Mouse (Mus musculus) testis, adult 10 weeks (tissue): Measurements from ENCODE around the gene Cdh16. TPM values are rescaled to one million over a fixed set of nuclear protein-coding genes. Genes with fewer than 3 reads are reported as not detected.

Experiments
- polyA plus RNA-seq: library from polyadenylated mRNA; stranded (reverse); fragments of 350-450 nt; fragmentation: Illumina TruSeq; extraction: RNeasy Lipid Tissue Mini Kit (QIAGEN cat#74804); gene quantifications from one replicate; pipeline ENCODE4 v1.2.3, GENCODE M21; 2014; ENCODE audit warnings: low read depth, low replicate concordance

Cdh16 gene
- polyA plus RNA-seq = not detected

GRCm38 (mm10) chr8:104624161-104624560, at the start of gene Cdh16:
Gene Cdh16, minus strand, starts transcription at chr8:104624396.

GRCm38 (mm10) chr8:104641426-104642323, 17.5 kb upstream of the Cdh16 start, which contains the start of gene Ciao2b:
Gene Ciao2b, minus strand, starts transcription at chr8:104641965.

GRCm38 (mm10) chr8:104630981-104631663, 6.9 kb upstream of the Cdh16 start, which contains the start of gene Rrad:
Gene Rrad, minus strand, starts transcription at chr8:104631327.

GRCm38 (mm10) chr8:104591133-104591834, 32.9 kb downstream of the Cdh16 start, which contains the start of gene Pdp2:
Gene Pdp2, plus strand, starts transcription at chr8:104591451.

Other genes starting within 250 kb of the Cdh16 start
- gene Cmtm4, start 228.6 kb downstream of the Cdh16 start, polyA plus RNA-seq = 2.7 TPM
- 146 TPM for gene Dync1li2, start 181.3 kb downstream of the Cdh16 start, polyA plus RNA-seq
- 65.7 TPM for gene Terb1, start 114.5 kb downstream of the Cdh16 start, polyA plus RNA-seq
- gene Nae1, start 89.8 kb downstream of the Cdh16 start, polyA plus RNA-seq = 267 TPM
- 0.28 TPM for gene Car7, start 89.7 kb downstream of the Cdh16 start, polyA plus RNA-seq
- gene Pdp2, start 32.9 kb downstream of the Cdh16 start, polyA plus RNA-seq = 1.5 TPM
- not detected for gene Rrad, start 6.9 kb upstream of the Cdh16 start, polyA plus RNA-seq
- 1.9 TPM for gene Ciao2b, start 17.6 kb upstream of the Cdh16 start, polyA plus RNA-seq
- not detected for gene Ces2a, start 109.6 kb upstream of the Cdh16 start, polyA plus RNA-seq
- not detected for gene Ces2b, start 207.2 kb upstream of the Cdh16 start, polyA plus RNA-seq
- not detected for gene Ces2c, start 222.7 kb upstream of the Cdh16 start, polyA plus RNA-seq